Mouse (Mus musculus) C3H10T1/2 (cell line): Measurements from ENCODE around the gene Olfr125. TPM values are rescaled to one million over a fixed set of nuclear protein-coding genes. Genes with fewer than 3 reads are reported as not detected.

Source experiments
- polyA plus RNA-seq, 2 experiments: library from polyadenylated mRNA; unstranded; fragments of >200 nt; fragmentation: generic; extraction: Trizol; gene quantifications; one replicate each; pipeline ENCODE4 v1.2.1; 2012; ENCODE audit warnings: missing spikeins in 2 of 2

Gene Olfr125
- polyA plus RNA-seq = not detected

GRCm38 (mm10) chr17:37832649-37833048 is at the start of gene Olfr125:
Gene Olfr125 (plus strand): TSS chr17:37832949.

GRCm38 (mm10) chr17:37793229-37793628 is 39.5 kb upstream of the Olfr125 start, which contains the start of gene Olfr123:
Gene Olfr123 (plus strand): TSS chr17:37793529.

GRCm38 (mm10) chr17:37799588-37799987 is 33.2 kb upstream of the Olfr125 start, which contains the start of gene Olfr124:
Gene Olfr124 (plus strand): TSS chr17:37799888.

GRCm38 (mm10) chr17:37847183-37847582 is 14.4 kb downstream of the Olfr125 start, which contains the start of gene Olfr126:
Gene Olfr126 (plus strand): TSS chr17:37847483.

Other genes with a start within 250 kb of the Olfr125 start
- gene Olfr114, start 240.2 kb upstream of the Olfr125 start, polyA plus RNA-seq = not detected
- gene Olfr115, start 205.8 kb upstream of the Olfr125 start, polyA plus RNA-seq = not detected
- not detected for gene Olfr116, start 205.8 kb upstream of the Olfr125 start, polyA plus RNA-seq
- gene Olfr117, start 169.2 kb upstream of the Olfr125 start, polyA plus RNA-seq = not detected
- gene Olfr118, start 166.0 kb upstream of the Olfr125 start, polyA plus RNA-seq = not detected
- gene Olfr119, start 136.4 kb upstream of the Olfr125 start, polyA plus RNA-seq = not detected
- not detected for gene Olfr120, start 111.1 kb upstream of the Olfr125 start, polyA plus RNA-seq
- gene Olfr121, start 84.1 kb upstream of the Olfr125 start, polyA plus RNA-seq = not detected
- not detected for gene Olfr122, start 64.3 kb upstream of the Olfr125 start, polyA plus RNA-seq
- gene Olfr123, start 39.4 kb upstream of the Olfr125 start, polyA plus RNA-seq = not detected
- gene Olfr124, start 33.1 kb upstream of the Olfr125 start, polyA plus RNA-seq = not detected
- gene Olfr126, start 14.5 kb downstream of the Olfr125 start, polyA plus RNA-seq = not detected
- not detected for gene Olfr127, start 67.5 kb downstream of the Olfr125 start, polyA plus RNA-seq
- gene Olfr128, start 87.6 kb downstream of the Olfr125 start, polyA plus RNA-seq = not detected
- not detected for gene Olfr761, start 120.1 kb downstream of the Olfr125 start, polyA plus RNA-seq
- gene Olfr129, start 227.1 kb downstream of the Olfr125 start, polyA plus RNA-seq = not detected
- not detected for gene Olfr130, start 231.0 kb downstream of the Olfr125 start, polyA plus RNA-seq